Mouse (Mus musculus) heart, adult 11 months (tissue): ENCODE measurements at regions not wholly inside any gene's neighbourhood (a gene's known extent, or its start where the extent isn't known, plus 50 kb on each side); places are given as distances from the start of the nearest gene placed in this dataset.

Experiments
- DNase-seq: peaks from one replicate; pipeline ENCODE4 v3.0.0; 2022

- DNase-seq, result no peak
These were observed 293.0 kb downstream of the Lipi start for GRCm38 (mm10) chr16:75292736-75293428.

- DNase-seq, result no peak
These were observed 294.7 kb downstream of the Lipi start for GRCm38 (mm10) chr16:75291194-75291593.

GRCm38 (mm10) chr16:75287150-75287549 lies 298.7 kb downstream of the Lipi start:
- DNase-seq, result no peak

- DNase-seq, result no peak
These were observed 300.1 kb downstream of the Lipi start for GRCm38 (mm10) chr16:75285811-75286210.

GRCm38 (mm10) chr16:75263903-75264302 lies 322.0 kb downstream of the Lipi start:
- DNase-seq, result no peak

- no peak for DNase-seq
These were observed 330.9 kb downstream of the Lipi start for GRCm38 (mm10) chr16:75254981-75255380.

GRCm38 (mm10) chr16:75249170-75249569 lies 336.7 kb downstream of the Lipi start:
- DNase-seq, result no peak

- DNase-seq, result no peak
These were observed 345.5 kb downstream of the Lipi start for GRCm38 (mm10) chr16:75240383-75240782.

GRCm38 (mm10) chr16:75232133-75232532 lies 353.7 kb downstream of the Lipi start:
- DNase-seq, result no peak

GRCm38 (mm10) chr16:75193404-75193803 lies 392.5 kb downstream of the Lipi start:
- no peak for DNase-seq

- no peak for DNase-seq
These were observed 395.5 kb downstream of the Lipi start for GRCm38 (mm10) chr16:75190316-75190715.

- no peak for DNase-seq
These were observed 419.8 kb downstream of the Lipi start for GRCm38 (mm10) chr16:75166040-75166439.

GRCm38 (mm10) chr16:75164969-75165726 lies 420.7 kb downstream of the Lipi start:
- DNase-seq, result no peak

GRCm38 (mm10) chr16:75159740-75160139 lies 426.1 kb downstream of the Lipi start:
- DNase-seq, result no peak

GRCm38 (mm10) chr16:75155441-75156038 lies 430.3 kb downstream of the Lipi start:
- no peak for DNase-seq
